Mouse (Mus musculus): ENCODE measurements around the gene Abcc12.

Abcc12 gene

DNA sequence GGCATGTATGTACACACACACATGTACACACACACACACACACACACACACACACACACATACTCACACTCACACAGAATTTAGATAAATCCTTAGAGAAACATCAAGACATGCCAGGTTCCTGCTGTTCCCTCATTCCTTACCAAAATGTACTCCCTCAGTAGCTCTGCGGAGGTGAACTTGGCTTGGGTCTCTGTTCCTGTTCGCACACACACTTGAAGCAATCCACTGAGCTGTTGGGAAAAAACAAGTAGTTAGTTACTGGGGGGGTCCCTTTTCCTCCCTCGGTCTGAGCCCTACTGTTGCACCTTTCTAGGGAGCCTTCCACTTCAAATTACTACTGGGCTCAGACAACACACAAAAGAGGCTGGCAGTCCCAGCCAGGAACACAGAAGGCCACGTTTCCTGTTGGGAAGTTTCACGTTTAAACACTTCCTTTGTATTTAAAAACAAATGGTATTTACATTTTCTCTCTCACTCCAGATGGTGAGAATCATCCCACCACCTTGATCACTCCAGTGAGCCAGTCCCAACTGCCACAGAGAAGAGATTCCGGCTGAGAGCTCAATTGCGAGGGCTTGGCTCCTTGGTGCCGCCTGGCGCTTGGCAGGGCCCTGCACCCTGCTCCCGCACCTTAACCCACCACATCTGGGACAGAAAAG, 68.2 kb downstream of the Abcc12 start:
- DNase-seq (ENCODE audit: low spot score): no peak

DNA sequence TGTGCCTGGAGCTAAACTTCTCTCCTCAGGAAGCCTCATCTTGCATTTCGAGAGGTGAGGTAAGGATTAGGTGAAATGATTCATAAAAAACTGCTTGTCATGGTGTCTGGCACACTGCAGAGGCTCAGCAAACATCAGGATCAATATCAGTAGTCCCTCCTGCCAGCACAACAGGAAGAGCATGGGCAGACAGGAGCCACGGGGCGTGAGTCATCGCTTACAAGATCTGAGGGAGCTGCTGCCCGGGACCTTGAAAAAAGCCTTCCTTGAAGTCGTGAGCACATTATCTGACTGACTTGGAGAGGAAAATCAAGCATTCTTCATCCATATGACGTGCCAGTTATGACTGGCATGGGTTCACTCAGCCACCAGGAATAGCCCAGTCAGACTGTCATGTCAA, 79.1 kb downstream of the Abcc12 start:
- no peak for DNase-seq (ENCODE audit: low spot score)

DNA sequence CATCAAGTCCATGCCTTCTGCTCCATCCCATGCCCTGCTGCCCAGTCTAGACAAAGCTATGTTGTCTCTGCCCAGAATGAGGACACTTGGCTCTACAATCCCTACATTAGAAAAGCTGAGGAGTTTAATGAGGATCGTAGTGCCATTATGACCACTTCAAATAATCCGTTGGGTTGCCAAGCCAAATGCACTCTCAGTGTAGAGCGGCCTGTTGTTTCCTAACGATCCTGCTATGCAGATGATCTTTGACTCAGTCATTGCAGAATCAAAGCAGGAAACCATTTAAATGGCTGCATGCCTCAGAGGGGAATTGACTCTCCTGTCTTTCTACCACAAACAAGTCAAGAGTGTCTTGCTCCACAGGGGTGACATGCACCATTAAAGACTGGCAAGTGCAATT, 85.4 kb downstream of the Abcc12 start:
- no peak for DNase-seq (ENCODE audit: low spot score)

DNA sequence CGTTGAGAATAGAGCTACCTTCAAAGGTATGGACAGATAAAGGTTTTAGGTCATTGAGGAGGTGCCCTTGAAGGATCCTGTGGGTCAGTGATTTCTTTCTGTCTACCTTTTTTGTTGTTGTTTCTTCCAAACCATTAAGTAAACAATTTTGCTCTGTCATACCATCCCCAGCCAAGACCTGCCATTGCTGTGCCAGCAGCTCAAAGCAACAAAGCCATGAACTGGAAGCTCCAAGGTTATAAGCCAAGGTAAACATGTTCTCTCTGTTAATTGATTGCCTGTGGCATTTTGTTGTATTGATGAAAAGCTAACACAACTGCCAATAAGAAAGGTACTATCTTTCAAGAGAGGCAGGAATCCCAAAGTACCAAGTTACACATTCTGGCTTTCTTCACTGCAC, 86.6 kb downstream of the Abcc12 start:
- DNase-seq (ENCODE audit: low spot score): no peak

DNA sequence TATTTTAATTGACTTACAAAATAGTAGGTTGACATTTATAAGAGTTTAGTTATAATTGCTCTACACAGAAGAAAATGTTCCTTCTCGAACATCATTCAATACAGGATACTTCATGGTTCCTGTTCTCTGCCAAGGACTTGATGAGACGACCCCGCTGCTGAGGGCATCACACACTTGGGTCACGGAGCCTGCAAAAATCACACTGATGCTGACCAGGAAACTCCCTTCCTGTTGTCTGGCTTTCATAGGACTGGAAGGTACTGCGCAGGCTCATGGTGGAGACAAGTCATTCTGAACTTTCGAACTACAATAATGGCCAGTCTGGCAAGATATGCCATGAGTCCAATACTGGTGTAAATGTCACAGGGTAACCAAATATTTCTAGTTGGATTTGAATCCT, 95.1 kb downstream of the Abcc12 start:
- DNase-seq (ENCODE audit: low spot score): no peak

- no peak for DNase-seq (ENCODE audit: low spot score)
Observed at GRCm38 (mm10) chr8:86484244-86484643, 96.2 kb downstream of the Abcc12 start.

GRCm38 (mm10) chr8:86482116-86482515, 98.4 kb downstream of the Abcc12 start:
- no peak for DNase-seq (ENCODE audit: low spot score)

DNA sequence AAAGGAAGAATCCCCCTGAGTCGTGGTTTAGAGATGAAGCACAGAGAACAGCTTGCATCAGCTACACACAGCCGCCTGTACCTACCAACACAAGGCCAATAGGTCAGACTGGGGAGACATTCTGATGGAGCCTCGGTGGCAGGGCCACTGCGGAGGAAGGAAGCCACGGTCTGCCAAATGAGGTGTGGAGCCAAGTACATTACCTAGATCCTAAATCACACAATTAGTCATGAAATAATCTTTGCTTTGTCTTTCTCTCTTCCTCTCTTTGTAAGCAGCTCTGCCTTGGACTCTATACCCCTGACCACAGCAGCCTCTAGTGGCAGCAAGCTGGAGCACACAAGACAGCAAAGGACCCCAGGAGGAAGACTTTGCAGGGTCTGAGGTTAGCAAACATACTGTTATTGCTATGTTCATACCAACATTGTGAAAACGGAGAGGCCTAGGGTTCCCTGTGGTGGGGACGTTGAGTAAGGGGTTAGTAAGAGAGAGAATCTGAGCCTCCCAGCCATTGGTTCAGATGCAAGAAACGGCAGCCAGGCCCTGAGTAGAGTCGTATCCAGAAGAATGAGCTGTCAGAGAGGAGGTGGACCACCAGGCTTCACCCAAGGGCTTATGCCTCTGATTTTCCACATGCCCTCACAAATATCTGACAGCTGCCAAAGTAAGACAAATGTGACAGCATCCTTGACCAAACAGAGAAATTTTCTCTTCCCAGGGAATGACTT, 104.6 kb downstream of the Abcc12 start:
- DNase-seq (ENCODE audit: low spot score): no peak

DNA sequence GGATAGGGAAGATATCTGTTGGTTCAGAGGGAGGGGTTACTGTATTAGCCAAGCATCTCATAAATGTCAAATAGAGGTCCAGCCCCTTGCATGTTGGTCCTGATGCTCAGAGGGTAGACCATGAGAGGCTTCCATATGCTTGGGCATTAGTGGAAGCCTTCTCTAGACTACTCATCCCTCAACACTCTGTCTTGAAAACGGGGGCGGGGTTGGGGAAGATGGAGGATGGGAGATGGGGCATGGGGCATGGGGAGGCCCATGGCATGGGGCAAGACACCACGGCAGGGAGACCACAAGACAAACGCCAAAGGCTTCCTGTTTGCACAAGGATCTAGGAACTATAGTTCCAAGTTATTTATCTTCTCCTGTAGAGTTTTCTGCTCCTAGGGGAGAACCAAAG, 106.0 kb downstream of the Abcc12 start:
- no peak for DNase-seq (ENCODE audit: low spot score)

DNA sequence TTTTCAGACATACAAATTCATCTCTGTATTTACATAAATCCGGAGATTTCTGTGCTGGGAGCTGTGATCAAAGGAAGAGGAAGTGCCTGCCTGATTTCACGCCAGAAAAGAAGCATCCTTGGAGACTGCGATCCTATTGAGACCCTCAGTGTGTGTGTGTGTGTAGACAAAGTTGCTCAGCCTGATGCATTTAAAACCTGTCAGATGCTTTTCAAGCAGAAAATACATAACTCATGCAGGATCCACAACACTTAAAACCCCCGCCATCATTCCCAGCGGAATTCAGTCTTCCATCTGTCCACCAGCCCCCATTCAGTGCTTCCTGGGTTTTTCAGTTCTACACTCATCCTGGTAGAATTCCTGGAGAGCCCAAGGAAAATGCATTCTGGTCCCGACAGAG, 107.4 kb downstream of the Abcc12 start:
- no peak for DNase-seq (ENCODE audit: low spot score)

DNA sequence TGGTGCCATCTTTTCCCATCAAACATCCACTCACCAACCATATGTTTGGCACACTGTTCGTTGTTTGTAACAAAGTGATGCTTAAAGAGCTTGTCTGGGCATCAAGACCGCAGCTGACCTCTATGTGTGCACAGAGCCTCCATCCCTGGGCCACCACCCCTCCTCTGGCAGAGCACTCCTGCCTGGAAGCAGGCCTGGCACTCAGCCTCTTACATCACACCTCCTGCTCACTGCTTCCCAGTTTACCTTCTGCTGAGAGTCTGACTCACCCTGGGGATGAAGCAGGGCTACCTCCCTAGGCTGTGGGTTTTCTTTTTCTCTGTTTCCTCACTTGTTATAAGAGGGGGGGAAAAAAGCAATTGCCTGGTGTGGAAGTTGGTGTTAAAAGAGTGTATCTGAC, 109.8 kb downstream of the Abcc12 start:
- no peak for DNase-seq (ENCODE audit: low spot score)

DNA sequence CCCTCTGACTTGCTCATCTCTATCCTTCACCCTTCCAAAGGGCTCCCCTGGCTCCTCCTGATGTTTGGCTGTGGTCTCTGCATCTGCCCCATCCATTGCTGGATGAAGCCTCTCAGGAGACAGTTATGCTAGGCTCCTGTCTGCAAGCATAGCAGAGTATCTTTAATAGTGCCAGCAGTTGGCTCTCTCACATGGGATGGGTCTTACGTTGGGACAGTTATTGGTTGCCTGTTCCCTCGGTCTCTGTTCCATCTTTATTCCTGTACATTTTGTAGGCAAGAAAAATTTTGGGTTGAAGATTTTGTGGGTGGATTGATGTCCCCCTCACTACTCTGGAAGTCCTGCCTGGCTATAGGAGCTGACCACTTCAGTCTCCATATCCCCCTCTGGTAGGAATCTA, 117.3 kb downstream of the Abcc12 start:
- DNase-seq (ENCODE audit: low spot score): no peak

DNA sequence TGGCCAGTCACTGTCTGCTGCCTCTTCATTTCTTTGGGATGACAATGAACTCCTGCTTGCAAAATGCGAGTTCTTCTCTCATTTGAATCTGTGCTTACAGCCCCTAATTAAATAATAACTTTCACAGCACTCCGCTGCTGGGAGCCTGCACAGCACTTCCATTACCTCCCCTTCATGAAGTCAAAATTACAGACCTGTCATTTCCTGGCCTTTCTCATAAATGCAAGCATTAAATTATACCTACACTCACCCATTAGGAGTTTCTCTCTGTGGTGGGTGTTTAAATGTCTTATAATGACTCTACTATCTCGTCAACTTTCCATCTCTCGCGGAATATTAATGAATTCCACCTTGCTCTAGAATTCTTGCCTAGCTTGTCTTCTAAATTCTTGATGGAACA, 120.1 kb downstream of the Abcc12 start:
- no peak for DNase-seq (ENCODE audit: low spot score)

DNA sequence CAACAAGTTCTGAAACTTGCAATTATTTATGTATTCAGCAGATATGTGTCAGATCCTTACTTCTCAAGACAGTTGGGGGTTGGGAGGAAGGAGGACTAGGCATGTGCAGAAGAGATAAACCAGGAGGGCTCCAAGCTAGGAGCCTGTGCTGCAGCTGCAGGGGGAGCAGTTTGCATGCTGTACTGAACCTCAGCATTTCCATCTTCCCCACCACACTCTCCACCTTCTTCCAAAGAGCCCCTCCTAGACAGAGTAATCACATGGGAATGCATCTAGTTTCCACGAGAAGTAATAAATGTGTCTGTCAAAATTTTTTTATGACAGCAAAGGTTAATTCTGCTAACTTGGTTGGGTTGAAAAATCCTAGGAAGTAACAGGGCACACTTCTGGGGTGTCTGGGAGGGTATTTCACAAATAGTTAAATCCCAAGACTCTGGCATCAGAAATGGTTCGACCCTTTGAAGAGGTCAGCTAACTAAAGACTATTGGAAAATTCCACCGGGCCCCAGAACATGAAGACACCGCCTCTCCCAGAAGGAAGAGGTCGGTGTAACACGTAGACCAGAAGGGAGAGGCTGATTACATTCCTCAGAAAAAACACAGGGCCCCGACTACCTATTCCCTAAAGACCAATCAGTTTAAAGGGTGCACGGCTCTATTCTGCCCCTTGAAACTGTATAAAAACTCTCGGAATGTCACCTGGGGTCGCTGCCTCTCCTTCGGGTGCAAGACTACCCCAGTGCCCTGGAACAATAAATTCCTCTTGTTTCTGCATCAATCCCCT, 126.6 kb downstream of the Abcc12 start:
- no peak for DNase-seq (ENCODE audit: low spot score)

DNA sequence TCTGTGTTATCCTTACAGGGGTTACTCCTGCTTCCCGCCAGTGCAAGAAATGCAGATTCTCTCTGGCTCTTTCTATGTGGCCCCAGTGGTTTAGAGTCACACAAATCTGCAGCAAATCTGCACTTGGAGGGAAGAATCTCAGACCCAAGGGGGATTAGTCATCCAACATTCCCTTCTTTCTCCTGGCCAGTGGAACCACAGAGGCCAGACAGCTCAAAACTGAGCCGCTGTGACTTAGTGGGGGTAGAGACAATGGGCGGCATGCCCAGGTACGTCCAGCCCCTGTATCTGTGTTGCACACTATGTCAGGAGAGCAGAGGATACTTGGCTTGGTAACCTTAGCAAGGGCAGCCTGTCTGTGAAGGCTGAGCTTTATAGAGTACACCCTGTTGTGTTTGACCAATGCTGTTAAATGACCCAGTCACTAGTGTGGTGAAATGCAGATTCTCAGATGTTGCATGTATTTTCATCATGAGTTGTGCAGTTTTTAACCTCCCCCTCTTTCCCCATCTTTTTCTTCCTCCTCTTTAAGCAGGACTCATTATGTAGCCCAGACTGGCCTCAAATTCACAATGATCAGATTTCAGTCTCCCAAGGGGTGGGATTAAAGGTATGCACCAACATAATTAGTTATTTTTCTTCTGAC, 130.5 kb downstream of the Abcc12 start:
- DNase-seq (ENCODE audit: low spot score): no peak

DNA sequence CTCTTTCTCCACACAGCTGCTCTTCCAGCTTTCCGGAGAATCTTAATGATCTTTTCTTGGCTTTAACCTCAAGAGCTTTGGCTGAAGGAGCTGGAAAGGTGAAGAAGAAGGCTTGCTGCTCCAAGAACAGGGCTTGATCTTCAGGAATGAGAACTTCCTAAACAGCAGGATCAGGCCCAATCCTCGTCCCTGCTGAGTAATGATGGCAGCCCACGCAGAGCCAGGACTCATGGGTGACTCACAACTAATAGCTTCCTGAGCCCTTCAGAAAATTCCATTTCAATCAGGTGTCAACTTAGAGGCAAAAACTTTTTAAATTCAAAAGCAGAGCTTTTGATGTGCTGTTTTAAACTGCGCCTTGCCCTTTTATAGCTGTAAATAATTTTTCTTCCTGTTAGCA, 135.0 kb downstream of the Abcc12 start:
- DNase-seq (ENCODE audit: low spot score): no peak

DNA sequence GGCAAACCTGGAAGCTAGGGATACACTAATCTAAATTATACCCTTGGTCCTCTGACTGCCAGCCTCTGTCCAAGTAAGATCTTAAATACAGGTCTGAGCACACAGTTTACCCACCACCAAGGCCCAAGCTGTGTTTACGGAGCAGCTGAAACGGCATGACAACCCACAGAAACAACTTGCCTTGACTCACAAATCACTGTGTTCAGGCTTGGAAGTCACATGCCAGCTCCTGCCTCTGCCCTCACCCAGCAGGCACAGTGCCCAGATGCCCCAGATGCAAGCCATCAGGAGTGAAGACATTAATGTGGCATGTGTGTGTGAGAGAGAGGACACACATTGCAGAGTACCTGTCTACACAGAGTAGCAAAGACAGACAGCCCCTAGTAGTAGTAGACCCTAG, 136.7 kb downstream of the Abcc12 start:
- no peak for DNase-seq (ENCODE audit: low spot score)

GRCm38 (mm10) chr8:86438983-86439299, 141.5 kb downstream of the Abcc12 start:
- no peak for DNase-seq (ENCODE audit: low spot score)

- DNase-seq (ENCODE audit: low spot score): no peak
Observed at GRCm38 (mm10) chr8:86438133-86438982, 142.1 kb downstream of the Abcc12 start.

- no peak for DNase-seq (ENCODE audit: low spot score)
Observed at GRCm38 (mm10) chr8:86437418-86437817, 143.1 kb downstream of the Abcc12 start.

All from spleen, adult 12 weeks (tissue).